Mouse (Mus musculus): Measurements from ENCODE around the gene Pdk1. TPM values are rescaled to one million over a fixed set of nuclear protein-coding genes. Genes with fewer than 3 reads are reported as not detected.

The Pdk1 gene
- polyA plus RNA-seq, 1 experiment from 2014 or later, result 48.6 TPM

- 94% methylated on average over 3 of the region's 3 CpGs for WGBS
- H3K4me2 ChIP-seq, result no peak overlapping the region
- no peaks in the 10 kb centered on the region for H3K36me3 ChIP-seq
- no peaks in the 10 kb centered on the region for H3K9me3 ChIP-seq
- H3K4me1 ChIP-seq, result no peaks in the 10 kb centered on the region
- H3K27ac ChIP-seq, result no peak overlapping the region
- no peak overlapping the region for H3K4me3 ChIP-seq
- H3K9ac ChIP-seq, result no peak overlapping the region
- no peak for ATAC-seq (ENCODE audit: insufficient number of reproducible peaks, insufficient read depth, low FRiP score, low TSS enrichment, low read depth)
- H3K27me3 ChIP-seq, result no peaks in the 10 kb centered on the region
Observed at GRCm38 (mm10) chr2:71941005-71941720, 68.1 kb downstream of the Pdk1 start.

GRCm38 (mm10) chr2:71941721-71942087, 68.7 kb downstream of the Pdk1 start:
- no peaks in the 10 kb centered on the region for H3K36me3 ChIP-seq
- H3K9me3 ChIP-seq, result no peaks in the 10 kb centered on the region
- H3K27ac ChIP-seq, result no peak overlapping the region
- no peak overlapping the region for H3K9ac ChIP-seq
- no peak for ATAC-seq (ENCODE audit: insufficient number of reproducible peaks, insufficient read depth, low FRiP score, low TSS enrichment, low read depth)
- no peaks in the 10 kb centered on the region for H3K27me3 ChIP-seq
- H3K4me2 ChIP-seq, result no peak overlapping the region
- H3K4me3 ChIP-seq, result no peak overlapping the region
- 91% methylated on average over 5 of the region's 5 CpGs for WGBS
- no peaks in the 10 kb centered on the region for H3K4me1 ChIP-seq

- WGBS, result 73% methylated on average over 4 of the region's 4 CpGs
- no peaks in the 10 kb centered on the region for H3K4me1 ChIP-seq
- no peaks in the 10 kb centered on the region for H3K27me3 ChIP-seq
- H3K36me3 ChIP-seq, result no peaks in the 10 kb centered on the region
- H3K27ac ChIP-seq, result no peak overlapping the region
- no peak overlapping the region for H3K9ac ChIP-seq
- H3K4me3 ChIP-seq, result no peak overlapping the region
- no peak overlapping the region for H3K4me2 ChIP-seq
- no peak for ATAC-seq (ENCODE audit: insufficient number of reproducible peaks, insufficient read depth, low FRiP score, low TSS enrichment, low read depth)
- no peaks in the 10 kb centered on the region for H3K9me3 ChIP-seq
Observed at GRCm38 (mm10) chr2:71951212-71951611, 78.2 kb downstream of the Pdk1 start.

Other genes with a start within 250 kb of the Pdk1 start
- 37.7 and 42.4 TPM in 2 replicates for gene Itga6, start 127.6 kb upstream of the Pdk1 start, polyA plus RNA-seq (2015; fragmentation: Nextera tagmentation; extraction: Ambion mirVana)
- gene Rapgef4, start 108.0 kb downstream of the Pdk1 start, polyA plus RNA-seq (2015; fragmentation: Nextera tagmentation; extraction: Ambion mirVana), result 3.0 and 3.4 TPM in 2 replicates